Mouse (Mus musculus): ENCODE results near the gene Prkcd.

DNA sequence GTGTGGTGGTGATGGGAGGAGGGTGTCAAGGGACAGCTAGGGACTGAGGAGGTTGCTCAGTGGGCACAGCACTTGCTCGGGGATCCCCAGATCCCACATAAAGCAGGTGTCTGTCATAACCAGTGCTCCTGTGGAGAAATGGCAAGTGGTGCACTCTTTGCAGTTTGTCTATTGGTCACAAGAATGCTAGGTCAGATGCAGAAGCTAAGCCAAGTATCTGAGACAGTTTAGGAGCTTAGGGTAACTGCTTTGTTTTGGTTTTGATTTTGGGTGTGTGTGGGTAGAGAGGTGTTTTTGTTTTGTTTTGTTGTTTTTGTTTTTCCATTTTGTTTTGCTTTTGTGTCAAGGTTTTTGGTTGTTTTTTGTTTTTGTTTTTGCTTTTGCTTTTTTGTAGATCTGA, 44.8 kb downstream of the Prkcd start:
- no peak for TF ChIP-seq CTCF (IDR thresholded peaks at IDR 0.05; ENCODE audit: extremely low read depth, insufficient read length, insufficient replicate concordance, low read depth, low read length)
- no peak for TF ChIP-seq POLR2A (IDR thresholded peaks at IDR 0.05; ENCODE audit: low read depth, low read length)

Data from small intestine, adult 2 months (tissue).